Mouse (Mus musculus) left cerebral cortex, adult 2 months (tissue): ENCODE data around the gene Vmn2r63. TPM values are rescaled to one million over a fixed set of nuclear protein-coding genes. Genes with fewer than 3 reads are reported as not detected.
"Not testable (repeated sequence)": the region's sequence is repeated elsewhere in the genome, so short reads cannot be mapped to it uniquely, and the experiment has no call there.

ENCODE experiments used
- DNase-seq, 2 experiments: peaks; one replicate each; pipeline ENCODE4 v3.0.0; 2021 to 2022; ENCODE audit warnings: low spot score in 2 of 2, mixed read lengths in 1 of 2; ENCODE audit errors: extremely low spot score in 1 of 2
- H3K27ac ChIP-seq: fragments of 200-600 bp; 2 replicates; pipeline ENCODE4 v1.8.1; 2022
- H3K4me3 ChIP-seq: fragments of 200-600 bp; 2 replicates; pipeline ENCODE4 v1.8.1; 2022
- CTCF ChIP-seq: fragments of 200-600 bp; IDR thresholded peaks from 2 replicates; pipeline ENCODE4 v1.8.1; 2022; ENCODE audit warnings: antibody characterized with exemption, mild to moderate bottlenecking, moderate library complexity
- intact Hi-C: fragments of 180-260 bp; cut with DNase I; formaldehyde crosslinking; loops from one replicate; pipeline ENCODE4 v1.15.1; 2025
- long read RNA-seq, 2 experiments: library from polyadenylated mRNA; stranded (forward); transcript quantifications; one replicate each; pipeline ENCODE4 v2.0.0; 2021; ENCODE audit warnings: borderline mapping rate in 2 of 2
- microRNA-seq, 2 experiments: library from miRNA; unstranded; fragments of <30 nt; microRNA quantifications; one replicate each; pipeline ENCODE4 v1.2.0; 2021
- total RNA-seq, 2 experiments: library from RNA; stranded (reverse); gene quantifications; 2 replicates each; pipeline ENCODE4 v1.2.3; 2021

Gene Vmn2r63
- not detected for total RNA-seq
- long read RNA-seq, experiment 1 = 0 reads
- long read RNA-seq, experiment 2 = 0 reads

- intact Hi-C loops, H3K27ac ChIP-seq, DNase-seq, H3K4me3 ChIP-seq: not testable (repeated sequence)
Measured at GRCm38 (mm10) chr7:42933722-42934121, at the start of gene Vmn2r63. Gene Vmn2r63, minus strand, starts transcription at chr7:42933822.

DNA sequence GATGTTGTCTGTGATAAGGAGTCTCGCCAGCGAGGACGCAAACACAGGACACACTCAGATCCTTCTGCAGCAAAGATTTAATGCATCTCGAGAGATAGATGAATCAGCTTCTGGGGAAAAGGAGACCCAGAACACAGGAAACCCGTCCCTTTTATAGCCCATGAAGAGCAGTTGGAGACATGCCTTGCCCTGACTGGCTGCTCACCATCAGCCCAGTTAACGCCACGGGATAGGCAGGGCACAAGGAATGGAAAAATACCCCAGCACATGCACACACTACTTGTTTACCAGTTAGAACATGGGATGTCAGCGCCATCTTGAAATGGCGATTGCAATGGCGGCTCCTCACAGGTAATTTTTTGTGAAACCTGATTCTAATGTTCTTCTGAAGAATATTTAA, 47.1 kb upstream of the Vmn2r63 start:
- intact Hi-C loops = no loop called here
- DNase-seq = no peak
- no peak overlapping the region for H3K27ac ChIP-seq
- no peak for TF ChIP-seq CTCF
- H3K4me3 ChIP-seq = no peak overlapping the region

DNA sequence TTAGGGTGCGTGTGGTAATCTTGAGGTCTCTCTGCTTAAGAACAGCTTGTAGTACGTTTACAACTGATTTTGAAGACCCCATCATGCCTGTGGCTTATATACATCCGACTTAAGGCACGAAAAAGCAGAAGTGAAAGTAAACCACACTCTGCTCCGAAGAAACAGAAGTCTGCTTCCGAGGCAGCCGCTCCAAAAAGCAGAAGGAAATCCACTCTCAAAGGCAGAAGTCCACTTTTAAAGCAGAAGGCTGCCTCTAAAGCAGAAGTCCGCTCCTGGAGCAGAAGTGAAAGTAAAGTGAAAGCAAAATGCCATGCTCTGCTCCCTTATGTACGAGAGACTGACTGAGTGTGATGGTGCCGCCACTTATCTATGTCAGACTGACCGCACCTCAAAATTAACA, 46.5 kb upstream of the Vmn2r63 start:
- no peak for TF ChIP-seq CTCF
- no peak for DNase-seq
- Histone ChIP-seq H3K4me3 (no peak overlapping the region), H3K27ac (no peak overlapping the region)
- intact Hi-C loops = no loop called here

DNA sequence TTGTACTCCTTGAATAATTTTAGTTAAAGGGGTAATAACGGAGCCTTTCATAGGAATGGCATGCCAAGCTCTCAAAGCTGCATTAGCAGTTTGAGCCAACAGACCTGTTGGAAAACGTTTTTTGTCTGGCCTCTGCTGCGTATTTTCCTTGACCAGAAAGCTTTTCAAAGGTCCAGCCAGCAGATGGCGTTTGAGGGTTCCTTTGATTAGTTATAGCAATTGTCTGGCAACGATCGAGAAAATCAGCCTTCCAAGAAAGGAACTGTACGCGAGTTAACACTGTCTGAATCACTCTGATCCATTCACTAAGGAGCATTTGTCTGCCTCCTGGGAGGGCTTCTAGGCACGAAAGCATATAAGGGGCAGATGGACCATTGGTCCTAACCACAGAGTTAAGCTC, 31.6 kb upstream of the Vmn2r63 start:
- intact Hi-C loops = no loop called here
- Histone ChIP-seq H3K27ac (no peak overlapping the region), H3K4me3 (no peak overlapping the region)
- no peak for TF ChIP-seq CTCF
- DNase-seq = no peak

GRCm38 (mm10) chr7:42898067-42898466, 35.6 kb downstream of the Vmn2r63 start:
- H3K27ac ChIP-seq, H3K4me3 ChIP-seq, DNase-seq, intact Hi-C loops: not testable (repeated sequence)

DNA sequence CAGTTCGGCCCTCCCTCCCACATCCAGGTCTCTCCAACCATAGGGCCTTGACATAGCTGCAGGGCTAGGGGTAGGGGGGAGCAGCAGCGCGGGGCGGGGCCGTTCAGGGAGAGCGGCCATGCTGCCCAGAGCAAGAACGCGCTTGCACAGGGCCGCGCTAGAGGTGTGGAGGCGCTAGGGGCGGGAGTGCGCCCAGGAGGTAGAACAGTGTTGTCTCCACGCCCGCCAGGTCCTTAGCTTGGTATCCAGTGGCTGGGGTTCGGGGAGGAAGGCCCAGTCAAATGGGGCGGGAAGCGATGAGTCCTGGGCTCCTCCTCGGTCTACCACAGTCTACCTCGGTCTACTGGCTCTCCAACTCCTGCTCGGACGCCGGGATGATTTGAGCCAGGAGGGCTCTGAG, 55.5 kb downstream of the Vmn2r63 start:
- no peak for TF ChIP-seq CTCF

DNA sequence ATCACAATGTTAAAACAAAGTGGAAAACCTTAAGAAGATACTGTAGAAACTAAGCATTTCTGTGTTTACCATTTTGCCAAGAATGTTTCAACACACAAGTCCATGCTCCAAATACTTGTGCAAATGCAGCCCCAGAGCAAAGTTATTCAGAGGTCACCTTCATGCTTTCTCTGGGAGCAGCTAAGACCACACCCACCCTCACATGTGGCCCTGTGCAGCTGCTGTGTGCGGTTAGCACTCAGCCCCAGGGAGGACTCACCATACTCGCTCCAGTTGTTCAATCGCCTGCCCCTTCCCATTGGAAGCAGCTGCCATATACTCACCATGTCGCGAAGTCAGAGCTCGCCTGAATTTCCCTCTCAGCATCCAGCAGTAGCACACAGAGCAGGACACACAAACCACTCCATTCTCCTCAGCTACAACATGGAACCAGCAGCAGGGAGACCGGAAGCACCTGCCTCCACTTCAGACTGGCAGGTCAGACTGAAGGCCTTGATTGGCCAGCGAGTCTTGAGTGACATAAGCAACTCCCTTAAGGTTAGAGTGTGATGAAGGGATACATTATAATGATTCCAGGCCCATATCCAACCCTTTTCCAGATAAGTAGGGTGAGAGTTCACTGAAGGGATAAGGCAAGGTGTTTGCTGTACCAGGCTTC, 66.7 kb downstream of the Vmn2r63 start, which contains the start of gene Gm2381:
TSS of gene Gm2381 (minus strand) at position 434 of the 658 bp plus-strand sequence.
- H3K4me3 ChIP-seq, H3K27ac ChIP-seq, DNase-seq, intact Hi-C loops: not testable (repeated sequence)

More for the DNA sequence above, 55.5 kb downstream of the Vmn2r63 start:
- DNase-seq = no peak
- intact Hi-C loops = no loop called here
- Histone ChIP-seq H3K4me3 (no peak overlapping the region), H3K27ac (no peak overlapping the region)

Small RNA genes lying within 50 kb of the gene (microRNA-seq; reads per million reads assigned to microRNA genes)
- gene Gm23256 = 0 reads per million in 2 experiments

Other genes starting within 250 kb of the Vmn2r63 start
- gene Zfp975, start 241.1 kb downstream of the Vmn2r63 start, total RNA-seq = 1 to 10 TPM; 7.2 to 8.0 TPM
- not detected for gene Gm17067, start 206.8 kb downstream of the Vmn2r63 start, total RNA-seq
- gene Vmn2r62, start 140.3 kb downstream of the Vmn2r63 start, total RNA-seq = not detected
- gene Gm2381, start 66.6 kb downstream of the Vmn2r63 start, total RNA-seq = under 1 TPM; 0.16 to 0.18 TPM
- gene Gm9268, start 84.9 kb upstream of the Vmn2r63 start, total RNA-seq = not detected
- not detected for gene Zfp936, start 180.4 kb upstream of the Vmn2r63 start, total RNA-seq